Mouse (Mus musculus): ENCODE results near the gene Lingo2. TPM values are rescaled to one million over a fixed set of nuclear protein-coding genes. Genes with fewer than 3 reads are reported as not detected.

Lingo2 gene
- polyA plus RNA-seq, 1 experiment = not detected

GRCm38 (mm10) chr4:35951251-35951650, 1000.3 kb downstream of the Lingo2 start:
- Histone ChIP-seq H3K27me3 (ENCODE audit: control insufficient read depth) (no peaks in the 10 kb centered on the region), H3K4me3 (replicated peaks) (no peak overlapping the region), H3K36me3 (ENCODE audit: control insufficient read depth) (no peaks in the 10 kb centered on the region), H3K9me3 (ENCODE audit: control insufficient read depth, low read length) (no peaks in the 10 kb centered on the region), H3K4me1 (ENCODE audit: control insufficient read depth) (no peaks in the 10 kb centered on the region)
- TF ChIP-seq GATA1 (IDR thresholded peaks at IDR 0.05; ENCODE audit: low read length) (no peak), TAL1 (IDR thresholded peaks at IDR 0.05; ENCODE audit: low read length) (no peak)

DNA sequence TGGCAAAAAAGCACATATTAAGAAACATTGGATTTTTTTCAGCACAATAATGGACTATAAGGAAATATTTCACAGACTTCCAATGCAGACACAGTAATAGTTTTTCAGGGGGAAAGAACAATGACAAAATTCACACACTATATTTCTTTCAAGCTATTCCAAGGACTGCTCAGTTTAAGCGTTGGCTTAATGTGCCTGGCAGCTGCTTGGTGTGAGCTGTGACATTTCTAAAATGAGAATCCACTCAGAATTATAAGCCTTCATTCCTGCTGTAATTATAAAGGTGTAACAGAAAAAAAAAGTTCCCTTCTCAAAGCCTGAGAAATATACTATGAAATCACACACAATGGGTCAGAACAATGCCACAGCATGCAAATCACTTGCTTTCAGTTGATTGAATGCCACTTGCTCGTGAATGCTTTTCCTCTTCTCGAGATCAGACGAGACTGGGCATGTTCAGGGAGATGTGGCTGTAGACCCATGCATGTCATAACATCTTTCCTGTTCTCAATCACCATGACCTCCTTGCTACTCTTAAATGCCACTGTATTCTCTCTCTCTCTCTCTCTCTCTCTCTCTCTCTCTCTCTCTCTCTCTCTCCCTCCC, 1017.4 kb downstream of the Lingo2 start:
- no peak overlapping the region for H3K4me3 ChIP-seq (replicated peaks)

GRCm38 (mm10) chr4:35927722-35928121, 1023.8 kb downstream of the Lingo2 start:
- TF ChIP-seq TAL1 (IDR thresholded peaks at IDR 0.05; ENCODE audit: low read length) (no peak), GATA1 (IDR thresholded peaks at IDR 0.05; ENCODE audit: low read length) (no peak)
- no peaks in the 10 kb centered on the region for H3K27me3 ChIP-seq (ENCODE audit: control insufficient read depth)
- no peak overlapping the region for H3K4me3 ChIP-seq (replicated peaks)
- H3K9me3 ChIP-seq (ENCODE audit: control insufficient read depth, low read length) = peaks cover 2% of the 10 kb centered on the region
- no peaks in the 10 kb centered on the region for H3K4me1 ChIP-seq (ENCODE audit: control insufficient read depth)
- no peaks in the 10 kb centered on the region for H3K36me3 ChIP-seq (ENCODE audit: control insufficient read depth)

More for the DNA sequence above, 1017.4 kb downstream of the Lingo2 start:
- H3K27me3 ChIP-seq (ENCODE audit: control insufficient read depth) = no peaks in the 10 kb centered on the region
- TF ChIP-seq GATA1 (IDR thresholded peaks at IDR 0.05; ENCODE audit: low read length) = no peak
- no peak for TF ChIP-seq TAL1 (IDR thresholded peaks at IDR 0.05; ENCODE audit: low read length)
- no peaks in the 10 kb centered on the region for H3K36me3 ChIP-seq (ENCODE audit: control insufficient read depth)
- no peaks in the 10 kb centered on the region for H3K4me1 ChIP-seq (ENCODE audit: control insufficient read depth)
- no peaks in the 10 kb centered on the region; the same call in 1 of the 2 replicates for H3K9me3 ChIP-seq (ENCODE audit: control insufficient read depth, low read length)

DNA sequence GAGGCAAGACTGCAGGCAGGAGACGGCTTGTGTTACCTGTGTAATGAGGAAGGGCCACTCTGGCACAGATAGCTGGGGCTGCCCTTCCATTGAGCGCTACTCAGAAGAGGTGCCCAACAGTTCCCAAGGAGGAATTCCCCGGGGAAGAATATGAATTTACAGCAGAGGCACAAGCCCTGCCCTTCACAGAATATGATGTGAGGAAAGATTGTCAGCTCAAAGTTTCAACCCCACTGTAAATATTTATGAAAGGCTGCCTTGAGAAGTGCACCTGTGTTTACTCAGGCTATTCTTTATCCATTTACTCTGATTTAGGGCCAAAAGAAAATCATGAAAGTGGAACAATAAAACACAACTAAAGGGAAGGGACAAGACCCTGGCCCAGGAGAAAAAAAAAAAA, 1034.1 kb downstream of the Lingo2 start:
- H3K4me1 ChIP-seq (ENCODE audit: control insufficient read depth) = no peaks in the 10 kb centered on the region
- no peaks in the 10 kb centered on the region for H3K9me3 ChIP-seq (ENCODE audit: control insufficient read depth, low read length)
- no peaks in the 10 kb centered on the region for H3K36me3 ChIP-seq (ENCODE audit: control insufficient read depth)
- no peaks in the 10 kb centered on the region for H3K27me3 ChIP-seq (ENCODE audit: control insufficient read depth)
- no peak overlapping the region for H3K4me3 ChIP-seq (replicated peaks)
- TF ChIP-seq GATA1 (IDR thresholded peaks at IDR 0.05; ENCODE audit: low read length) = no peak
- no peak for TF ChIP-seq TAL1 (IDR thresholded peaks at IDR 0.05; ENCODE audit: low read length)

- no peaks in the 10 kb centered on the region for H3K4me1 ChIP-seq (ENCODE audit: control insufficient read depth)
- H3K27me3 ChIP-seq (ENCODE audit: control insufficient read depth) = no peaks in the 10 kb centered on the region
- H3K36me3 ChIP-seq (ENCODE audit: control insufficient read depth) = no peaks in the 10 kb centered on the region
- TF ChIP-seq GATA1 (IDR thresholded peaks at IDR 0.05; ENCODE audit: low read length) (no peak), TAL1 (IDR thresholded peaks at IDR 0.05; ENCODE audit: low read length) (no peak)
- H3K4me3 ChIP-seq (replicated peaks) = no peak overlapping the region
- no peaks in the 10 kb centered on the region for H3K9me3 ChIP-seq (ENCODE audit: control insufficient read depth, low read length)
These were observed 1053.6 kb downstream of the Lingo2 start for GRCm38 (mm10) chr4:35897769-35898564.

DNA sequence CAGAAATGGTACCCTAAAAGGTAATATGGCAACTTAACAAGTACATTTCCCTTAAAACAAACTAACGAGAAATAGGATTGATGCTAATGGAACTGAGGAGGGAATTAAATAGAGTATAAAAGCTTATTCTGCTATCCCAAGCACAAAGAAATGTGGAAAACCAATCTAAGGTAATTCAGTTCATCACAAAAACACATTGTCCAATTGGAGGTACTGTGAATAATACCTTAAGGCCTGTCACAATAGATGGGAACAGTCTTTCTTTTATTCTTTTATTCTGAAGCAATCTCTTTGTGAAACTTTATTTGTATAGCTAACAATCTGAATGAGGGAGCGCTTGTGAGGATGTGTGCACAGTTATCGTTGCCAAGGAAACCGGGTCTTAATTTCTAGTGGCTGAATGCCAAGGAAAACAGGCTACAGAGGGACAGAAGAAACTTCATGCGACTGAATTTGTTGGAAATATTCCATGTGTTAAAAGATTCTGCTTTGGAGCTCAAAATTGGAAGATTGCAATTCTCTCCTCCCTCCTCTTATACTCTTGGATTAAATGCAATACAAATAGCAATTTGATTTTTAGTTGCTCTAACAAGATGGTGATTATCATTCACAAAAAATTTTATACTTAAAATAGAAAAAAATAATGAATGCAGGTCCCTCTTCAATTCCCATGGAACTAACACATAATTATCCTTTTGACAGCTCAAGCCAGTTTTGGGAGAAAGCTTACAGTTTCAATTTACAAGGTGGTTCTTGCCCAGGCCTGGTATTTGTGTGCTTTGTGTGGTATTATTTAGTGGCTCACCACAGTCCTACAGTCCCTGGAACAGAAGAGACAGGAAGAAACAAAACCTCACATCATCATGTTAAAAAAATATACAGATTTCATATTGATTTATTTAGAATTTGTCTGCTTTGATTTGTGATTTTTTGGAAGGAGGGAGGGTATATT, 1065.7 kb downstream of the Lingo2 start:
- Histone ChIP-seq H3K4me1 (ENCODE audit: control insufficient read depth) (no peaks in the 10 kb centered on the region), H3K27me3 (ENCODE audit: control insufficient read depth) (no peaks in the 10 kb centered on the region), H3K36me3 (ENCODE audit: control insufficient read depth) (no peaks in the 10 kb centered on the region), H3K9me3 (ENCODE audit: control insufficient read depth, low read length) (no peaks in the 10 kb centered on the region), H3K4me3 (replicated peaks) (no peak overlapping the region)
- TF ChIP-seq TAL1 (IDR thresholded peaks at IDR 0.05; ENCODE audit: low read length) (no peak), GATA1 (IDR thresholded peaks at IDR 0.05; ENCODE audit: low read length) (no peak)

GRCm38 (mm10) chr4:35884946-35885460, 1066.5 kb downstream of the Lingo2 start:
- Histone ChIP-seq H3K27me3 (ENCODE audit: control insufficient read depth) (no peaks in the 10 kb centered on the region), H3K4me3 (replicated peaks) (no peak overlapping the region), H3K36me3 (ENCODE audit: control insufficient read depth) (no peaks in the 10 kb centered on the region), H3K4me1 (ENCODE audit: control insufficient read depth) (no peaks in the 10 kb centered on the region), H3K9me3 (ENCODE audit: control insufficient read depth, low read length) (no peaks in the 10 kb centered on the region)
- no peak for TF ChIP-seq TAL1 (IDR thresholded peaks at IDR 0.05; ENCODE audit: low read length)
- TF ChIP-seq GATA1 (IDR thresholded peaks at IDR 0.05; ENCODE audit: low read length) = no peak

GRCm38 (mm10) chr4:35846518-35846917, 1105.0 kb downstream of the Lingo2 start:
- Histone ChIP-seq H3K36me3 (ENCODE audit: control insufficient read depth) (no peaks in the 10 kb centered on the region), H3K27me3 (ENCODE audit: control insufficient read depth) (no peaks in the 10 kb centered on the region), H3K9me3 (ENCODE audit: control insufficient read depth, low read length) (peaks cover 4% of the 10 kb centered on the region; the same call in 1 of the 2 replicates), H3K4me3 (replicated peaks) (no peak overlapping the region), H3K4me1 (ENCODE audit: control insufficient read depth) (no peaks in the 10 kb centered on the region)
- TF ChIP-seq TAL1 (IDR thresholded peaks at IDR 0.05; ENCODE audit: low read length) = no peak
- no peak for TF ChIP-seq GATA1 (IDR thresholded peaks at IDR 0.05; ENCODE audit: low read length)
